Mouse (Mus musculus) embryonic facial prominence, embryonic 14.5 days (tissue): ENCODE data around the gene Zxdc. TPM values are rescaled to one million over a fixed set of nuclear protein-coding genes. Genes with fewer than 3 reads are reported as not detected.

ENCODE experiments used
- ATAC-seq: fragments of 200-750 bp; cut with Nextera tagmentation; 2 replicates; pipeline ENCODE4 v1.8.0; 2017; ENCODE audit warnings: low read depth, moderate number of reproducible peaks, moderate TSS enrichment
- DNase-seq: peaks from one replicate; pipeline ENCODE4 v3.0.0-alpha.2; 2015; ENCODE audit warnings: low spot score
- H3K27ac ChIP-seq: fragments of 300-500 bp; sonication (generic); replicated peaks from 2 replicates; pipeline ENCODE4 v1.5.1; 2014; ENCODE audit warnings: low read depth, mild to moderate bottlenecking, low read length, moderate library complexity
- H3K27me3 ChIP-seq: fragments of 300-500 bp; sonication (generic); replicated peaks from 2 replicates; pipeline ENCODE4 v1.6.1; 2014; ENCODE audit warnings: low read length; ENCODE audit not compliant: control insufficient read depth, insufficient read depth
- H3K36me3 ChIP-seq: fragments of 300-500 bp; sonication (generic); 2 replicates; pipeline ENCODE4 v1.6.1; 2014; ENCODE audit warnings: low read length, mixed read lengths; ENCODE audit not compliant: control insufficient read depth, insufficient read depth
- H3K4me1 ChIP-seq: fragments of 300-500 bp; sonication (generic); 2 replicates; pipeline ENCODE4 v1.6.1; 2014; ENCODE audit warnings: antibody characterized with exemption, low read length; ENCODE audit not compliant: control insufficient read depth, insufficient read depth
- H3K4me2 ChIP-seq: fragments of 300-500 bp; sonication (generic); 2 replicates; pipeline ENCODE4 v1.6.1; 2014; ENCODE audit warnings: low read depth, mild to moderate bottlenecking, low read length, moderate library complexity, mixed read lengths
- H3K4me3 ChIP-seq: fragments of 300-500 bp; sonication (generic); 2 replicates; pipeline ENCODE4 v1.5.1; 2014; ENCODE audit warnings: low read depth, mild to moderate bottlenecking, low read length
- H3K9ac ChIP-seq: fragments of 300-500 bp; sonication (generic); 2 replicates; pipeline ENCODE4 v1.6.1; 2014; ENCODE audit warnings: low read depth, mild to moderate bottlenecking, low read length, moderate library complexity, mixed read lengths
- H3K9me3 ChIP-seq: fragments of 300-500 bp; sonication (generic); 2 replicates; pipeline ENCODE4 v1.6.1; 2016; ENCODE audit warnings: low read length; ENCODE audit not compliant: control insufficient read depth
- WGBS: fragments of 180-500 bp; shearing (Covaris S2); extraction: QIAGEN DNeasy Blood & Tissue Kit; methylation state at CpG from one replicate; pipeline ENCODE4 v1.1.7; 2014; 5-methylcytosine and 5-hydroxymethylcytosine counted together
- polyA plus RNA-seq: library from polyadenylated mRNA; unstranded; fragments of >200 nt; fragmentation: Nextera tagmentation; extraction: Ambion mirVana; gene quantifications from 2 replicates; pipeline ENCODE4 v1.2.1, GENCODE M21; 2014

Zxdc gene
- polyA plus RNA-seq, 1 experiment from 2014 or later: 12.9 TPM

DNA sequence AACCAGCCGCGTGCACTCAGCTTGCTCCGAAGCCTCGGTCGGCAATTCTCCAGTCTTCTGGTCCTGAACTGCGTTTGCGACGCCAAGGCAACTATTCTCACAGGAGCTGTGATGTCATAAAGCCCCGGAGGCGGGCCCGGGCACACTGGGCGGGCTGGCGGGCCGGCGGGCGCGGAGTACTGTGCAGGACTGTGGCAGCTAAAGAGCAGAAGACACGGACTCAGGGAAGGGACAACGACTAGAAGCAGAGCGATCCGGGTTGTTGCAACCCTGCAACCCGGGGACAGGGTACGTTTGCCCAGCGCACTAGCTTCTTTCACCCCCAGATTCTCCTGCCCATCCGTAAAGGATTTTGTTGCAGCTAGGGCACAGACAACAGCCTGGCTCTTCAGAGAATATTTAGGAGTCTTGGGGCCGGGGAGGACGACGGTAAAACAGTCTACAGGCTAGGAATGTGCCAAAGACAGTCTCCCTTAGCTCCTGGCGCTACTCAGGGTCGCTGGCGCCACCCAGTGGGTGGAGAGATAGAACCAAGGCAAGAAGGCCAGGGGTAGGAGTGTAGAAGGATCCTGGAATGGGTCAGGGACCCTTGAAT lies 59.2 kb downstream of the Zxdc start, which contains the start of gene Cfap100:
TSS of gene Cfap100 (minus strand) at position 418 of the 595 bp plus-strand sequence.
- under 1% methylated on average over 26 of the region's 31 CpGs for WGBS
- ATAC-seq: peak; percentile 91
- H3K27ac ChIP-seq: no peak within 1 kb of the TSS
- no peaks in the 10 kb centered on the region for H3K9me3 ChIP-seq
- H3K4me2 ChIP-seq: peak within 1 kb of the TSS; percentile 69
- DNase-seq: peak; percentile 79
- H3K9ac ChIP-seq: peak within 1 kb of the TSS; percentile 63
- H3K27me3 ChIP-seq: no peaks in the 10 kb centered on the region
- no peaks in the 10 kb centered on the region for H3K36me3 ChIP-seq
- peak within 1 kb of the TSS; percentile 38 for H3K4me3 ChIP-seq
- H3K4me1 ChIP-seq: 0 out of 2 replicates have a peak, but pooled peaks cover 7% of the 10 kb centered on the region

DNA sequence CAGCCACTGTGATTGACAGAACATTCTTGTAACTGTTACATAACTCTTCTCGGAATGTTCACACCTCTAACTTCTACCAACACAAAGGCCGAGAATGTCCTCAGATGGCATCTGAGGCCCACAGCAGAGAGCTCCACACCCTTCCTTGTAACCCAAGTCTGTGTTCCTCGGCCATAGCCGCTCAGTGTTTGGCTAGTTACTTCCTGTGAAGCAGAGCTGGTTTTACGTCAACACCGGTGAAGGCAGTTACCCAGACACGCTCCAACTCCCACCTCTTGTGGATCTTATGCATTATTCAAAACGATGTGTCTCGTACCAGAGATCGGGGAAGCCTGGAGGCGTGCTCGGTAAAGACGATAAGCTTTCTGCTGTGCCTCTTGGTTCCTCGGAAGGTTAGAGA lies 60.6 kb downstream of the Zxdc start:
- H3K4me3 ChIP-seq: no peak overlapping the region
- 76% methylated on average over 14 of the region's 14 CpGs for WGBS
- no peak for DNase-seq
- H3K4me2 ChIP-seq: no peak overlapping the region
- no peaks in the 10 kb centered on the region for H3K27me3 ChIP-seq
- H3K9me3 ChIP-seq: no peaks in the 10 kb centered on the region
- H3K9ac ChIP-seq: no peak overlapping the region
- no peaks in the 10 kb centered on the region for H3K36me3 ChIP-seq
- no peak overlapping the region for H3K27ac ChIP-seq
- ATAC-seq: no peak
- H3K4me1 ChIP-seq: 0 out of 2 replicates have a peak, but pooled peaks cover 7% of the 10 kb centered on the region

DNA sequence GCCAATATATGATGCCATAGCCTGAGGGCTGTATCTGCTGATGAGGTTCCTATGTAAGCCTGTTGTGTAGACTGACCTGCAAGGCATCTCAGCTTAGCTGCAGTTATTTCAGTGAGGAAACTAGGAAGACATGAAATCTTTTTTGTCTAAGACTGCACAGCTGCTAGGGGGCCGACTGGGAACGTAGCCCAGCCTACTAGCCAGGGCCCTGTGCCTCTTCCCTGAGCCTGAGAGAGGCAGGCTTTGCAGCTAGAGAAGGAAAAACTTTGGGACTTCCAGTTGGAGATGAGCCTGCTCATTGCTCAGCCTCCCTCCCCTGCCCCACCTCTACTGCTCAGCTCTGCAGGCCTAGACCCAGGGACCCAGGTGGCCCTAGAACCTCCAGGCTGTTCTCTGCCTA lies 62.2 kb downstream of the Zxdc start:
- no peak overlapping the region for H3K9ac ChIP-seq
- no peak for ATAC-seq
- H3K9me3 ChIP-seq: no peaks in the 10 kb centered on the region
- H3K27ac ChIP-seq: no peak overlapping the region
- H3K36me3 ChIP-seq: no peaks in the 10 kb centered on the region
- H3K27me3 ChIP-seq: no peaks in the 10 kb centered on the region
- DNase-seq: no peak
- no peak overlapping the region for H3K4me2 ChIP-seq
- 62% methylated on average over 2 of the region's 2 CpGs for WGBS
- 0 out of 2 replicates have a peak, but pooled peaks cover 7% of the 10 kb centered on the region for H3K4me1 ChIP-seq
- no peak overlapping the region for H3K4me3 ChIP-seq

DNA sequence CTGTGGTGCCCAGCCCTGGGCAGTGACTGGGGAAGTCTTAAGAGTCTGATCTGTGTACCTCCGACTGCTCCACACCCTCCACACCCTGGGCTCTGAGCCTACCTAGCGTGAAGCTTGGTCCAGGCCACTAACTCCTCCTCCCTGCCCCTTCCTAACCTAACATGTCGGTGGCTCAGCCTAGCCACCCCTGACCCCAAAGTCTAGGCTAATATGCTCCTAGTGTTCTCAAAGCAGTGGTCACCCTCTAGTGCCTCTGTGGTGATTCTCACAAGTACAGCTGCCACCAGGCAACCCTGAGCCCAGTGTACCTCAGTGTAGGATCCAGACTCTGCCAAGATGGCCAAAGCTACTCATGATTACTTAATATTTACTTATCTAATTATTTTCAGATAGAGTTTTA lies 65.4 kb downstream of the Zxdc start:
- no peaks in the 10 kb centered on the region for H3K4me1 ChIP-seq
- no peak overlapping the region for H3K4me2 ChIP-seq
- H3K9ac ChIP-seq: no peak overlapping the region
- no peak; the same call in 1 of the 2 replicates for ATAC-seq
- H3K4me3 ChIP-seq: no peak overlapping the region
- no peaks in the 10 kb centered on the region for H3K36me3 ChIP-seq
- WGBS: 77% methylated on average over 3 of the region's 3 CpGs
- no peak overlapping the region for H3K27ac ChIP-seq
- no peaks in the 10 kb centered on the region for H3K27me3 ChIP-seq
- H3K9me3 ChIP-seq: no peaks in the 10 kb centered on the region
- DNase-seq: no peak

DNA sequence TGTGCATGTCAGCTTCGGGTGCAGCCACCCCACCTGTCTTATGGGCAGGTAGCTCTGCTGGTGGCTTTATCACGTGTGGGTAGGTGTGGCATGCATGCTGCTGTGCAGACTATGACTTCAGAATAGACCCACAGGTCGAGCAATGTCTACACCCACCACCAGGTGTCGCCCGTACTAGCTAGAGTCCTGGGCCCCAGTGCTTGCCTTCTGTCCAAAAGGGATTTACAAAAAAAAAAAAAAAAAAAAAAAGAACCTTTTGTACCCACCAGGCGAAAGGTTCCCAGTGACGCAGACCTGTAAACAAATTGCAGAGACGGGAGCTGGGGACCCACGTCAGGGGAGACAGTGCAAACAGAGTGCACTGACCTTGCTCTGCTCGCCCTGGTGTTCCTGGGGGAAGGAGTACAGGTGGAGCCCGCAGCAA lies 65.9 kb downstream of the Zxdc start:
- no peak overlapping the region for H3K4me3 ChIP-seq
- H3K9me3 ChIP-seq: no peaks in the 10 kb centered on the region
- H3K36me3 ChIP-seq: no peaks in the 10 kb centered on the region
- 14% methylated on average over 11 of the region's 11 CpGs for WGBS
- ATAC-seq: peak; percentile 53
- no peaks in the 10 kb centered on the region for H3K4me1 ChIP-seq
- H3K27me3 ChIP-seq: no peaks in the 10 kb centered on the region
- DNase-seq: peak; percentile 84
- no peak overlapping the region for H3K27ac ChIP-seq
- no peak overlapping the region for H3K9ac ChIP-seq
- no peak overlapping the region for H3K4me2 ChIP-seq

DNA sequence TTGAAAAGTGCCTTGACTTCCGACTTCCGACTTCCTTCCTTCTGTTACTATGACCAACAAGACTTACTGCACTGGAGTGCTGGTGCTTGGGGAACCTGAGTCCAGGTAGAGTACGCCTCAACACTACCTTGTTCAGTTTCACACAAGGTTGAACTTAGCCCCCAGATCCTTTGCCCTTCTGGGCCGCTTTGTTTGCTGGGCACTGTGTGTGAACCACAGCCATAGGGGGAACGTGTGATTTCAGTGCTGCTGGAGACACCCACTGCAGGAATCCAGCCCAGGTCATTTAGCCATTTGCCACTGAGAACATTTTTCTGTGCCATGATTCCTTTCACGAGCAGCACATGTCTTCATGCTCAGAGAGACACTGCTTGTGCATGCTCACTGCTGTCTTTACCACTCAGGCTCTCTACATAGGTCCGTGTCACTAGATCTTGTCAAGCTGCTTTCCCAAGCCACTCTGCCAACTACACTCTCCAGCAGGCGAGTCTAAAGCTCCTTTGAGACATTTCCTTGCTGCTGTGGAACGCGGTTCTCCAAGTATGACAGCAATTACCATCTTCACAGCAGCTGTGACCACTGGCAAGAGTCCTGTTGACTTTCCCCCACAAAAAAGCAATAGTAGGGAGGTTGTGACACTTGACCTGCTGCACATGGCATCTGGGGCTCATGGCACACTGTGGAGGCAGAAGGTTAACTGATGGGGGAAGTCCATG lies 67.1 kb downstream of the Zxdc start:
- Histone ChIP-seq H3K4me2 (no peak overlapping the region), H3K27me3 (no peaks in the 10 kb centered on the region), H3K4me1 (no peaks in the 10 kb centered on the region), H3K9ac (no peak overlapping the region), H3K4me3 (no peak overlapping the region), H3K9me3 (no peaks in the 10 kb centered on the region), H3K36me3 (no peaks in the 10 kb centered on the region), H3K27ac (no peak overlapping the region)
- ATAC-seq (no peak), DNase-seq (no peak)
- 81% methylated on average over 10 of the region's 10 CpGs for WGBS

DNA sequence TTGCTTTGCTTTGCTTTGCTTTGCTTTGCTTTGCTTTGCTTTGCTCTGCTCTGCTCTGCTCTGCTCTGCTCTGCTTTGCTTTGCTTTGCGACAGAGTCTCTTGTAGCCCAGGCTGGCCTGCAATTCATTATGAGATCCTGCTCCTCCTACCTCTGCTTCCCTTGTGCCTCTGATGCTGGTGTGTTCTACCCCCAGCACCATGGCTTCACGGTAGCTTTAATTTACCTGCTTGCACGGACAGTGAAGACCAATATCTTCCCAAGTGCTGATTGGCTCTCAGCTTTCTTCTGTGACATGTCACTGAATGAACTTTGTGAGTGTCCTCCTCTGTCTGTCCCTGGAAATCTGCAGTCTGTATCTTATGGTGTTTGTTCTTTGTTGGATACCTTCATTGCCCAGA lies 67.7 kb downstream of the Zxdc start:
- Histone ChIP-seq H3K36me3 (no peaks in the 10 kb centered on the region), H3K4me2 (no peak overlapping the region), H3K27ac (no peak overlapping the region), H3K27me3 (no peaks in the 10 kb centered on the region), H3K9me3 (no peaks in the 10 kb centered on the region), H3K4me3 (no peak overlapping the region), H3K4me1 (no peaks in the 10 kb centered on the region), H3K9ac (no peak overlapping the region)
- ATAC-seq (no peak), DNase-seq (no peak)
- WGBS: 82% methylated on average over 3 of the region's 3 CpGs

DNA sequence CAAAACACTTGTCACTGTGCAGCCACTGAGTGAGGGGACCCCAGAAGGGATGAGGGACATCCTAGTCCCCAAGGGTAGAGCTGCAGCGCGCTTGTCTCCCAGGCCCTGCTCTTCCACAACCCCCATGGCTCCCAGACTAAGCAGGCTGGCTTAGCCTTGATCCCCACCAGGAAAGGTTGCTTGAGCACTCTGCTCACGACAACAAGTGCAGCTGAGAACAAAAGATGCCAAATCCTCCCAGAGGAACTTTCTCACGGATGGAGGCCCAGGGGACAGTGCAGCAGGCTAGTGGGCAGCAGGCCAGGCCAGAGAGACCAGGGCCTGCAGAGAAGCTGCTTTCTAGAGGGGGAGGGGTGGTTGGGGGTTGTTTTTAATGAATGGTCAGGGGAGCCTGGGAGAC lies 77.6 kb downstream of the Zxdc start:
- H3K9ac ChIP-seq: no peak overlapping the region
- H3K27me3 ChIP-seq: no peaks in the 10 kb centered on the region
- no peak overlapping the region for H3K4me2 ChIP-seq
- H3K36me3 ChIP-seq: no peaks in the 10 kb centered on the region
- no peaks in the 10 kb centered on the region for H3K9me3 ChIP-seq
- 32% methylated on average over 4 of the region's 4 CpGs for WGBS
- DNase-seq (no peak), ATAC-seq (no peak)
- no peak overlapping the region for H3K4me3 ChIP-seq
- no peaks in the 10 kb centered on the region for H3K4me1 ChIP-seq
- no peak overlapping the region for H3K27ac ChIP-seq

DNA sequence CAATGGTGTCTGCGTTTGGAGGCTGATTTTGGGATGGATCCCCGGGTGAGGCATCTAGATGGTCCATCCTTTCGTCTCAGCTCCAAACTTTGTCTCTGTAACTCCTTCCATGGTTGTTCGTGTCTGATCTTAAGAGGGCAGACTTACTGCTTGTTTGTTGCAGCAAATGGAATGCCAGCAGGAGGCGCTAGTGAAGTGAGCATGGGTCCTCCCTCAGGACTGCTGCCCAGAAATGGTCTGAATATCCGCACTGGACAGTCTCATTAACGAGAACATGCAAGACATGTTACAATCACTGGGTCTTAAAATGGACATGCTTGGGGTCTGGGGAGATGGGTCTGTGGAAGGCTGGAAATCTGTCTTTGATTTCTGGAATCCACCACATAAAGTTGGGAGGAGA lies 80.9 kb downstream of the Zxdc start:
- Histone ChIP-seq H3K27ac (no peak overlapping the region), H3K27me3 (no peaks in the 10 kb centered on the region), H3K4me3 (no peak overlapping the region), H3K9ac (no peak overlapping the region), H3K36me3 (no peaks in the 10 kb centered on the region), H3K4me1 (no peaks in the 10 kb centered on the region), H3K9me3 (no peaks in the 10 kb centered on the region), H3K4me2 (no peak overlapping the region)
- ATAC-seq (no peak), DNase-seq (peak; percentile 65)
- 28% methylated on average over 7 of the region's 7 CpGs for WGBS
